Mouse (Mus musculus): ENCODE data around the gene Prkg1. TPM values are rescaled to one million over a fixed set of nuclear protein-coding genes. Genes with fewer than 3 reads are reported as not detected.

Prkg1 gene
- total and polyA plus RNA-seq, 2 experiments from 2014 or later, result 5.1 to 9.9 TPM

DNA sequence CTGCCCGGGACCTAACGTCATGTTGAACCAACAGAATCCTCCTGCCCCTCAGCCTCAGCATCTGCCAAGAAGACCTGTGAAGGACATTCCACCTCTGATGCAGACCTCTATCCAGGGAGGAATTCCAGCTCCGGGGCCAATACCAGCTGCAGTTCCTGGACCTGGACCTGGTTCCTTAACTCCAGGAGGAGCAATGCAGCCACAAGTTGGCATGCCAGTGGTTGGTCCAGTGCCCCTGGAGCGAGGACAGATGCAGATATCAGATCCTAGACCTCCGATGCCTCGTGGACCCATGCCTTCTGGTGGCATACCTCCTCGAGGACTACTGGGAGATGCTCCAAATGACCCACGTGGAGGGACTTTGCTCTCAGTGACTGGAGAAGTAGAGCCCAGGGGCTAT, 681.1 kb downstream of the Prkg1 start:
- TF ChIP-seq CTCF (IDR thresholded peaks at IDR 0.05), result no peak
- Histone ChIP-seq H3K36me3 (ENCODE audit: insufficient read depth, low read length) (peaks cover 7% of the 10 kb centered on the region; the same call in 1 of the 2 replicates), H3K4me3 (ENCODE audit: low read depth, low read length) (peak overlapping the region; percentile 66), H3K9ac (replicated peaks; ENCODE audit: low read length, poor library complexity, severe bottlenecking) (no peak overlapping the region), H3K27ac (ENCODE audit: low read depth, low read length) (no peak overlapping the region), H3K4me2 (ENCODE audit: low read depth, low read length, poor library complexity, severe bottlenecking) (peak overlapping the region; percentile 94), H3K4me1 (ENCODE audit: insufficient read depth, low read length) (peaks cover 16% of the 10 kb centered on the region), H3K27me3 (ENCODE audit: insufficient read depth, low read length) (no peaks in the 10 kb centered on the region), H3K9me3 (ENCODE audit: low read length) (no peaks in the 10 kb centered on the region)
- ATAC-seq (ENCODE audit: low FRiP score) (no peak), DNase-seq (ENCODE audit: low spot score) (no peak)
- WGBS, result 97% methylated on average over 8 of the region's 8 CpGs

GRCm38 (mm10) chr19:31082662-31083429, 682.0 kb downstream of the Prkg1 start, which contains the start of gene Cstf2t:
TSS of gene Cstf2t (plus strand) at chr19:31082837.
- 2% methylated on average over 56 of the region's 56 CpGs for whole genome bisulfite sequencing
- peaks cover 7% of the 10 kb centered on the region; the same call in 1 of the 2 replicates for H3K36me3 ChIP-seq (ENCODE audit: insufficient read depth, low read length)
- ATAC-seq (ENCODE audit: low FRiP score) (peak; percentile 100), DNase-seq (ENCODE audit: low spot score) (peak; percentile 100)
- H3K27ac ChIP-seq (ENCODE audit: low read depth, low read length), result peak within 1 kb of the TSS; percentile 80
- H3K4me1 ChIP-seq (ENCODE audit: insufficient read depth, low read length), result peaks cover 16% of the 10 kb centered on the region
- peak within 1 kb of the TSS; percentile 83 for H3K9ac ChIP-seq (replicated peaks; ENCODE audit: low read length, poor library complexity, severe bottlenecking)
- TF ChIP-seq CTCF (IDR thresholded peaks at IDR 0.05), result peak; percentile 9; the same call in 1 of the 2 replicates
- H3K4me2 ChIP-seq (ENCODE audit: low read depth, low read length, poor library complexity, severe bottlenecking), result peak within 1 kb of the TSS; percentile 94
- no peaks in the 10 kb centered on the region for H3K27me3 ChIP-seq (ENCODE audit: insufficient read depth, low read length)
- peak within 1 kb of the TSS; percentile 66 for H3K4me3 ChIP-seq (ENCODE audit: low read depth, low read length)
- no peaks in the 10 kb centered on the region for H3K9me3 ChIP-seq (ENCODE audit: low read length)

GRCm38 (mm10) chr19:31082226-31082625, 682.6 kb downstream of the Prkg1 start:
- Histone ChIP-seq H3K36me3 (ENCODE audit: insufficient read depth, low read length) (peaks cover 7% of the 10 kb centered on the region; the same call in 1 of the 2 replicates), H3K9me3 (ENCODE audit: low read length) (no peaks in the 10 kb centered on the region), H3K27ac (ENCODE audit: low read depth, low read length) (peak overlapping the region; percentile 52; the same call in 1 of the 2 replicates), H3K27me3 (ENCODE audit: insufficient read depth, low read length) (no peaks in the 10 kb centered on the region), H3K4me1 (ENCODE audit: insufficient read depth, low read length) (peaks cover 16% of the 10 kb centered on the region), H3K4me2 (ENCODE audit: low read depth, low read length, poor library complexity, severe bottlenecking) (peak overlapping the region; percentile 53), H3K4me3 (ENCODE audit: low read depth, low read length) (peak overlapping the region; percentile 66), H3K9ac (replicated peaks; ENCODE audit: low read length, poor library complexity, severe bottlenecking) (0 out of 2 replicates have a peak overlapping the region, but pooled peaks have one; percentile 20)
- no peak for DNase-seq (ENCODE audit: low spot score)
- ATAC-seq (ENCODE audit: low FRiP score), result no peak
- 16% methylated on average over 7 of the region's 7 CpGs for WGBS
- no peak for TF ChIP-seq CTCF (IDR thresholded peaks at IDR 0.05)

DNA sequence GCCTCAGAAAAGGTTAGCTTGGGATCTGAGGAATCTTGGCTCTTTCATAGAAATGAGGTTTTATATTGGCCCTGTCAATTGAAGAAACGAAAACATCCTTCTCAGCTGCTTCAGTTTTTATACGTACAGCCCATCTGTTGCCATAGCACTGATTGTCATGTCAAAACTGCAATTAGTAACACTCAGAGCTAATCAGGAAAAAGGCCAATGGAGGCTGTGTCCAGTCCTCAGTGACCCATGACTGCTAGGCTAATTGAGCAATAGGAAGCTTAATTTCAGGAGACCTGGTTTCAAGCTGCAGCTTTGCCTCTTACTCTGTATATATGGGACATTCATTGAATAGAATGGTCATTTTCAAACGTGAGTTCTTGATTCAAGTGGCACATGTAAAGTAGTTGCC, 686.6 kb downstream of the Prkg1 start:
- Histone ChIP-seq H3K9me3 (ENCODE audit: low read length) (no peaks in the 10 kb centered on the region), H3K36me3 (ENCODE audit: insufficient read depth, low read length) (no peaks in the 10 kb centered on the region), H3K4me1 (ENCODE audit: insufficient read depth, low read length) (peaks cover 3% of the 10 kb centered on the region; the same call in 1 of the 2 replicates), H3K4me2 (ENCODE audit: low read depth, low read length, poor library complexity, severe bottlenecking) (no peak overlapping the region), H3K27me3 (ENCODE audit: insufficient read depth, low read length) (no peaks in the 10 kb centered on the region), H3K4me3 (ENCODE audit: low read depth, low read length) (no peak overlapping the region), H3K27ac (ENCODE audit: low read depth, low read length) (no peak overlapping the region), H3K9ac (replicated peaks; ENCODE audit: low read length, poor library complexity, severe bottlenecking) (no peak overlapping the region)
- ATAC-seq (ENCODE audit: low FRiP score) (no peak), DNase-seq (ENCODE audit: low spot score) (no peak)
- TF ChIP-seq CTCF (IDR thresholded peaks at IDR 0.05), result no peak
- WGBS, result 56% methylated on average over 3 of the region's 3 CpGs

DNA sequence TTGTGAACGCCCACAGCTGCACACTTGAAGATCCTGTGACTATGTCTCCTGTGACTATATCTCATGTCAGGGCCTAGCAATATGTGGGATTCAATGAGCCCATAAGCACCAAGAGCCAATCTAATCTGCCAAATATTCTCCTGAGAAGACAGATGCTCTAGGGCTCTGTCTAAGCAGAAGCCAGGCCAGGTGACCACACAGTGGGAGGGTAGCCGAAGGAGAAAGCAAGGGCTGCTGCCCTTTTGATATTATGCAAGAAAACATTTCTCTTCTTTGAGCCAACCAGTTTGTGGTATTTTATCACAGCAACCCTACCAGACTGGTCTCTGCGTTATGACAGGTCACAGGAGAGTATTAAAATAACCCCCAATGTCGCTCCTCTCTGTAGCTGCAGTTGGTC, 688.7 kb downstream of the Prkg1 start:
- no peaks in the 10 kb centered on the region for H3K4me1 ChIP-seq (ENCODE audit: insufficient read depth, low read length)
- no peak for DNase-seq (ENCODE audit: low spot score)
- no peak for ATAC-seq (ENCODE audit: low FRiP score)
- no peaks in the 10 kb centered on the region for H3K27me3 ChIP-seq (ENCODE audit: insufficient read depth, low read length)
- 87% methylated on average over 4 of the region's 4 CpGs for WGBS
- H3K9me3 ChIP-seq (ENCODE audit: low read length), result no peaks in the 10 kb centered on the region
- no peak overlapping the region for H3K4me3 ChIP-seq (ENCODE audit: low read depth, low read length)
- no peak overlapping the region for H3K9ac ChIP-seq (replicated peaks; ENCODE audit: low read length, poor library complexity, severe bottlenecking)
- H3K4me2 ChIP-seq (ENCODE audit: low read depth, low read length, poor library complexity, severe bottlenecking), result no peak overlapping the region
- no peak overlapping the region for H3K27ac ChIP-seq (ENCODE audit: low read depth, low read length)
- TF ChIP-seq CTCF (IDR thresholded peaks at IDR 0.05), result no peak
- H3K36me3 ChIP-seq (ENCODE audit: insufficient read depth, low read length), result no peaks in the 10 kb centered on the region

GRCm38 (mm10) chr19:31074717-31075063, 690.1 kb downstream of the Prkg1 start:
- no peaks in the 10 kb centered on the region for H3K36me3 ChIP-seq (ENCODE audit: insufficient read depth, low read length)
- no peak for DNase-seq (ENCODE audit: low spot score)
- 5% methylated on average over 3 of the region's 3 CpGs for WGBS
- TF ChIP-seq CTCF (IDR thresholded peaks at IDR 0.05), result no peak
- no peaks in the 10 kb centered on the region for H3K4me1 ChIP-seq (ENCODE audit: insufficient read depth, low read length)
- no peaks in the 10 kb centered on the region for H3K27me3 ChIP-seq (ENCODE audit: insufficient read depth, low read length)
- ATAC-seq (ENCODE audit: low FRiP score), result no peak
- peak overlapping the region; percentile 16 for H3K4me2 ChIP-seq (ENCODE audit: low read depth, low read length, poor library complexity, severe bottlenecking)
- no peaks in the 10 kb centered on the region for H3K9me3 ChIP-seq (ENCODE audit: low read length)
- no peak overlapping the region for H3K27ac ChIP-seq (ENCODE audit: low read depth, low read length)
- peak overlapping the region; percentile 15; the same call in 1 of the 2 replicates for H3K4me3 ChIP-seq (ENCODE audit: low read depth, low read length)
- no peak overlapping the region for H3K9ac ChIP-seq (replicated peaks; ENCODE audit: low read length, poor library complexity, severe bottlenecking)

Data from midbrain, postnatal 0 days (tissue).